Mouse (Mus musculus): ENCODE results near the gene Tmed2.

GRCm38 (mm10) chr5:124555145-124555544 is 14.7 kb downstream of the Tmed2 start:
- TF ChIP-seq CTCF (IDR thresholded peaks at IDR 0.05; ENCODE audit: borderline replicate concordance, insufficient read depth, low read depth, low read length) (no peak), POLR2A (IDR thresholded peaks at IDR 0.05; ENCODE audit: borderline replicate concordance, insufficient read depth, low read length) (no peak)

Data from cerebellum, adult 2 months (tissue).